Mouse (Mus musculus) forebrain, embryonic 16.5 days (tissue): ENCODE measurements around the gene Poldip3. TPM values are rescaled to one million over a fixed set of nuclear protein-coding genes. Genes with fewer than 3 reads are reported as not detected.
"Not testable (repeated sequence)": the region's sequence is repeated elsewhere in the genome, so short reads cannot be mapped to it uniquely, and the experiment has no call there.

Source experiments
- ATAC-seq: fragments of 200-750 bp; cut with Nextera tagmentation; 2 replicates; pipeline ENCODE4 v1.8.0; 2017; ENCODE audit warnings: mild to moderate bottlenecking, moderate library complexity
- H3K27ac ChIP-seq: fragments of 300-500 bp; sonication (generic); 2 replicates; pipeline ENCODE4 v1.5.1; 2014; ENCODE audit warnings: low read length, control low read depth
- H3K27me3 ChIP-seq: fragments of 300-500 bp; sonication (generic); replicated peaks from 2 replicates; pipeline ENCODE4 v1.6.1; 2014; ENCODE audit warnings: low read length; ENCODE audit not compliant: control insufficient read depth, insufficient read depth
- H3K36me3 ChIP-seq: fragments of 300-500 bp; sonication (generic); 2 replicates; pipeline ENCODE4 v1.6.1; 2014; ENCODE audit not compliant: control insufficient read depth, insufficient read depth
- H3K4me1 ChIP-seq: fragments of 300-500 bp; sonication (generic); replicated peaks from 2 replicates; pipeline ENCODE4 v1.6.1; 2014; ENCODE audit warnings: low read length; ENCODE audit not compliant: control insufficient read depth, insufficient read depth
- H3K4me2 ChIP-seq: fragments of 300-500 bp; sonication (generic); 2 replicates; pipeline ENCODE4 v1.6.1; 2014; ENCODE audit warnings: mild to moderate bottlenecking, low read length, control low read depth
- H3K4me3 ChIP-seq: fragments of 300-500 bp; sonication (generic); replicated peaks from 2 replicates; pipeline ENCODE4 v1.5.1; 2014; ENCODE audit warnings: mild to moderate bottlenecking, low read length, control low read depth
- H3K9ac ChIP-seq: fragments of 300-500 bp; sonication (generic); replicated peaks from 2 replicates; pipeline ENCODE4 v1.6.1; 2014; ENCODE audit warnings: low read depth, low read length, control low read depth
- H3K9me3 ChIP-seq: fragments of 300-500 bp; sonication (generic); 2 replicates; pipeline ENCODE4 v1.6.1; 2016; ENCODE audit warnings: low read length; ENCODE audit not compliant: control insufficient read depth
- WGBS: fragments of 180-500 bp; shearing (Covaris S2); extraction: QIAGEN DNeasy Blood & Tissue Kit; methylation state at CpG from one replicate; pipeline ENCODE4 v1.1.7; 2014; 5-methylcytosine and 5-hydroxymethylcytosine counted together
- polyA plus RNA-seq: library from polyadenylated mRNA; unstranded; fragments of >200 nt; fragmentation: Nextera tagmentation; extraction: Ambion mirVana; gene quantifications from 2 replicates; pipeline ENCODE4 v1.2.1, GENCODE M21; 2015

The Poldip3 gene
- polyA plus RNA-seq, 1 experiment from 2014 or later, result 160 TPM

DNA sequence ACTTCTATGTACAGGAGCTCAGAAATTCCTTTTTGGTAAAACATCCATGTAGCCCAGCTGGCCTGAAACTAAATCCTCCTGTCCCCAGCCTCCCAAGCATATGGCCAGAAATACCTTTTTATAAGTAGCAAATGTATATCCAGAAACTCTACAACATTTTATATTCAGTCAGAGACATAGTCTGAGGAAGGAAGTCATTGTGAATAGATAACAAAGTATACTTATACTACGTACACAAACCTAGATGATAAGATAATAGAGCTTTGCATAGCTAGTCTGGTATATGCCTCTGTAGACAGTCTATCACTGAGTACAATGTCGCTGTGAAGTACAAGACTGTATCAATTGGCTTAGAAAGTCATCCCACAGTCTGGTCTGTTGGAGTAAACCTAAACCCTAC is 13.5 kb downstream of the Poldip3 start:
- WGBS, result 95% methylated on average over 2 of the region's 2 CpGs
- H3K9ac ChIP-seq, result no peak overlapping the region

DNA sequence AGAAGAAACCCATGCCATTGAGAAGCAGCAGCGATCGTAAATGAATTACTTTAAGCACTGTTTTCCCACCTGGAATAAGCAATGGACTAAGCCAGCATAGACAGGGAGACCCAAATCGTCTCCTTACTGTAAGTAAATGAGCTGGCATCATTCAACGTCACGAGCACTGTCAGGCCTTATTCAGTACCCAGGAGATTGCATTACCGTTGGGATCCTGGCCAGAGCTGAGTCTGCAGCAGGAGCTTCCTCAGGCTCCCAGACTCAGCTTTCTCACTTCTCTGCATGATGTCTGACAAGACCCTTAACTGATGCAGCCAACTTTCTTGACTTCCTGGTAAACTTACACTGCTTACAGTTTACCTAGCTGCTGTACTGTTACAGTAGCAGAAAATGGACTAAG is 14.5 kb downstream of the Poldip3 start:
- WGBS, result 76% methylated on average over 6 of the region's 6 CpGs
- ATAC-seq, result no peak
- Histone ChIP-seq H3K4me2 (no peak overlapping the region), H3K27ac (no peak overlapping the region), H3K36me3 (peaks cover 37% of the 10 kb centered on the region), H3K27me3 (no peaks in the 10 kb centered on the region), H3K9ac (no peak overlapping the region), H3K9me3 (no peaks in the 10 kb centered on the region), H3K4me1 (no peaks in the 10 kb centered on the region), H3K4me3 (no peak overlapping the region)

More for the DNA sequence above, 13.5 kb downstream of the Poldip3 start:
- no peaks in the 10 kb centered on the region for H3K27me3 ChIP-seq
- no peaks in the 10 kb centered on the region for H3K9me3 ChIP-seq
- H3K4me1 ChIP-seq, result 0 out of 2 replicates have a peak, but pooled peaks cover 1% of the 10 kb centered on the region
- ATAC-seq, result no peak
- no peak overlapping the region for H3K4me3 ChIP-seq
- no peak overlapping the region for H3K4me2 ChIP-seq
- H3K36me3 ChIP-seq, result peaks cover 37% of the 10 kb centered on the region
- no peak overlapping the region for H3K27ac ChIP-seq

DNA sequence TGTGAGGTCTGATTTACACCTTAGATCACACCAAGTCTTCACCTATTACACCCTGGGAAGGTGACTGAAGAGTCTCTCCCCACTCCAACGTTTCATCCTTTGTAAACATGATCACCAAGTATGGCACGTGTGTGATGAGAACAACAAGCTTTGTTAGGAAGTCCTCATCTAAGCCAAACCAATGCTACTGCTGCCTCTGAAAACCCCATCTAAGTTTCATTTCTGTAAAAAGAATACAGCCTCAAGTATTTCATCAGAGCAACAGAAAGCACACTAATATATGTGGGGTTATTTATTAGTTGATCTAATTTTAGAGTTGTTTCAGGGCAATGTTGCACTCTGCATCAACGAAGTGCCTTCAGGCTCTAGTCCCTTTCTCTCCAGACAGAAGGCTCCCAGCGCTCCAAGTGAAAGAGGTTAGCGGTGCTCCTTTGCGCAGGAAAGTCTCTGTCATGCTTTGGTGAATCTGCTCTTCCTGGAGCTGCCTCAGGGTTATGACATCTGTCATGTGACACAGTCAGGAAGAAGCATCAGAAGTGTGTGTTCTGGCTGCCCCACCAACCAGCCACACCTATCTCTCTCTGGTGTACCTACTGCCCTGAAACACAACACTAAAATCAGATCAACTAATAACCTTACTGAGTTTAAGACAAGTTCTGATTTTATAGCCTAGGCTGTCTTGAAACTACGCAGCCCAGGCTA is 19.5 kb downstream of the Poldip3 start:
- H3K4me1 ChIP-seq, result no peaks in the 10 kb centered on the region
- no peak for ATAC-seq
- H3K27ac ChIP-seq, result no peak overlapping the region
- H3K27me3 ChIP-seq, result no peaks in the 10 kb centered on the region
- no peaks in the 10 kb centered on the region for H3K9me3 ChIP-seq
- 91% methylated on average over 7 of the region's 7 CpGs for WGBS
- H3K4me3 ChIP-seq, result no peak overlapping the region
- no peak overlapping the region for H3K4me2 ChIP-seq
- H3K9ac ChIP-seq, result no peak overlapping the region
- peaks cover 60% of the 10 kb centered on the region for H3K36me3 ChIP-seq

DNA sequence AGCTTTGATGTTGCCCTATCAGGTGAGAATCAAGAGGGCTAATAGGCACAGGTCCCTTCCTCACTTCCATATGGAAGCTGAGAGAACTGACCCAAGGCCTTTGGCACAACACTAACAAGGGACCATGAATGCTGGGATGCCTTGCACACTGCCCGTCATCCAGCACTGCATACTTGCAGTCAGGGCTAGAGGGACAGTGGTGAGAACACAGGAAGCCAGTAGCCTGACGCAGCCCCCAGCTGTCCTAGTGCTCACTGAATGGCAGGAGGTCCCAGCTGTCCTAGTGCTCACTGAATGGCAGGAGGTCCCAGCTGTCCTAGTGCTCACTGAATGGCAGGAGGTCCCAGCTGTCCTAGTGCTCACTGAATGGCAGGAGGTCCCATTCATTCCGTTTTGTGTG is 22.1 kb downstream of the Poldip3 start:
- not testable (repeated sequence) for H3K9ac ChIP-seq, H3K27ac ChIP-seq, ATAC-seq, H3K27me3 ChIP-seq, H3K4me3 ChIP-seq, H3K9me3 ChIP-seq, H3K4me1 ChIP-seq, H3K4me2 ChIP-seq
- H3K36me3 ChIP-seq, result peaks cover 46% of the 10 kb centered on the region
- 62% methylated on average over 3 of the region's 3 CpGs for WGBS

DNA sequence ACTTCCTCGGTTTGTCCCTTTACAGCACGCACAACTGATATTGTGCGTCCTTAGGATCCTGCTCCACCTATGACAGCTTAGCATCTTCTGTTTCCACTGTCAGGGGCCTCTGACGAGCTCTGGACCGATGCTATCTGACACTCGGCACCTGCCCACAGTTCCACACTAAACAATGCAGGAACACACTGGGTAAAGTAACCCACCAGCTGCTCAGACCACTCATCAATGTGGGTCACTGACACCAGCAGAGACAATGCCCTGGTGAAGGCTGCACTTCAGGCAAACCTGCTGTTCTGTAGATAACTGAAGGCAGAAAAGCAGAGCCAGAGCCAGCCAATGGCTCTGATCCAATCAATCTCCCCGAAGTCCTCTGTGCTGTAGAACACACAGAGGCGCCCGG is 22.6 kb downstream of the Poldip3 start:
- Histone ChIP-seq H3K27ac (no peak overlapping the region), H3K27me3 (no peaks in the 10 kb centered on the region), H3K9me3 (no peaks in the 10 kb centered on the region), H3K4me3 (no peak overlapping the region), H3K4me2 (no peak overlapping the region), H3K9ac (no peak overlapping the region), H3K36me3 (peaks cover 44% of the 10 kb centered on the region), H3K4me1 (peaks cover 2% of the 10 kb centered on the region)
- WGBS, result 91% methylated on average over 9 of the region's 9 CpGs
- no peak for ATAC-seq

DNA sequence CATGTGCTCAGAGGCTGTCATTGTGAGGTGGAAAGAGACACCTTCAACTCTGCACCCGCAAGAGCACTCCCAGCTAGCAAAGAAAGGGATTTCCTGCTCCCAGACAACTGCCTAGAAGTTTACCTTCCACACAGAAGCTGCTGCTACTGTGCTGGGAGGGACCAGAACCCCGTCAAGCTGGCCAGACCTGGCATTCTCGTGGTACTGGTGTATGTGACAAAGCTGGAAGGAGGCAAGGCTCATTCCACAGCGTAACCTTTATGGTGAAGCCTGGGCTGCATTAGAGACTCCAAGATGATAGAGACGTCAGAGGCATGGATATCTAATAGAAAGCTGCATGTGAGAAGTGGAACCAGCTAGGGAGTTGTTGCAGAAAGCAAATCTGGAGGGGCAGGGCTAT is 24.6 kb downstream of the Poldip3 start:
- H3K4me1 ChIP-seq, result peaks cover 9% of the 10 kb centered on the region

DNA sequence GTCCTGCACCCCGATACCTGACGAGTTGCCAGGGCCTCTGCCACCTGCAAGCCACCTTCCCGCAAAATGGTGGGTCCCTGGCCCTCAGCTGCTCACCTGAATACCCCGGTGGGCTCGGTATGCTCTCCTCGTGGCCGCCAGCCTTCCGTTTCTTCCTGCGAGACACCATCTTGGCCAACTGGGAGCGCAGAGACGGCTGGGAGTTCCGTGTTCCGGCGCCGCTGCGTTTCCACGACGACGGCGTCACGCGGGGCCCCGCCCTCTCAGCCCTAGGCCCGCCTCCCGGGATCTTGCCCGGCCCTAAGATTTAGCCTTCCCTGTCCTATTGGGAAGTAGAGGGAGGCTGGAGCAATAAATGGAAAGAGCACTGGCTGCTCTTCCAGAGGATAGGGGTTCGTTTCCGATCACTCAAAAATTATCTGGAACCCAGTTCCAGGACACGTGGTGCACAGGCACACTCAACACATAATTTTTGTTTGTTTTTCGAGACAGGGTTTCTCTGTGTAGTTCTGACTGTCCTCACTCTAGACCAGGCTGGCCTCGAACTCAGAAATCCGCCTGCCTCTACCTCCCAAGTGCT is 26.5 kb downstream of the Poldip3 start, which contains the start of gene Rrp7a:
TSS of gene Rrp7a (minus strand) at position 236 of the 580 bp plus-strand sequence.
- H3K9ac ChIP-seq, result peak within 1 kb of the TSS; percentile 71
- H3K4me2 ChIP-seq, result peak within 1 kb of the TSS; percentile 84
- peaks cover 16% of the 10 kb centered on the region for H3K4me1 ChIP-seq
- no peaks in the 10 kb centered on the region for H3K27me3 ChIP-seq
- peak within 1 kb of the TSS; percentile 87 for H3K27ac ChIP-seq
- 10% methylated on average over 32 of the region's 32 CpGs for WGBS
- peaks cover 26% of the 10 kb centered on the region for H3K36me3 ChIP-seq
- peak within 1 kb of the TSS; percentile 80 for H3K4me3 ChIP-seq
- ATAC-seq, result peak; percentile 95
- H3K9me3 ChIP-seq, result no peaks in the 10 kb centered on the region

More for the DNA sequence above, 24.6 kb downstream of the Poldip3 start:
- Histone ChIP-seq H3K9ac (no peak overlapping the region), H3K36me3 (peaks cover 36% of the 10 kb centered on the region), H3K4me3 (no peak overlapping the region), H3K4me2 (no peak overlapping the region), H3K9me3 (no peaks in the 10 kb centered on the region), H3K27me3 (no peaks in the 10 kb centered on the region), H3K27ac (no peak overlapping the region)
- ATAC-seq, result no peak
- 74% methylated on average over 5 of the region's 5 CpGs for WGBS

DNA sequence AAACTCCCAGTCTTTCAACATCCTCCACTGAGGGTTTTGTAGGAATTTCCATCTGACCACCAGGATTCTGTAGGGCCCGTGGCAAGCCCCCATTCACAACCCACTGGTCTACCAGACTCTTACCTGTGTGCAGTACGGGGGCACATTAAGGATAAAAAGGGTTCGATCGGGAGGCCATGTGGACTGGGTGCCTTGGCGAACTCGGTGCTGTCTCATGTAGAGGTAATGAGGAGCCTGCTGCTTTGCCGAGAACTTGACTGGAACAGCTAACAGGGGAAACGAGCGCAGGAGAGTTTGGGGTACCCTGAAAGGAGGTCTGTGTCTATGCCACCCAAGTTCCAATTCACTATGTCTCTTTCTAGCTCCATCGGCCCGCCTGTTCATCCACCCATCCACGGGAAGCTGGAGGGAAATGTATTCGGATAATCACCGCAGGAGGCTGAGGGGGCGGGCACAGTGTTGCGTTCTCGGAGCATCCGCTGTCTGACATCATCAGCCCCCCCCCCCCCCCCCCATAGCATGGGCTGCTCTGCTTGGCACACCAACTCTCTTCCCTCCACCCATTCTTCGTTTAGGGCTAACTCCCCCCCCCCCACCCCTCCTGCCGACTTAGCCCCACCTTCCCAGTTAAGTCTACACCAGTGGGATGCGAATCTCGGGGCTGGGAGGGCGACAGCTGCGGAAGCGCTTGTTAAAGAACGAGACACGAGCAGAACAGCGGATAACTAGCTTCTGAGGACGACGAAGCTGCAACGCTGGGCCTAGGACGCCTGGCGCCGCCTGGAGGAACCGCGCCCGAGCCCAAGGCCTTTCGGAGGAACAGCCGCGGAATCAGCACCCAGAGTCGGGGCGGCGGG is 27.2 kb downstream of the Poldip3 start:
- peak overlapping the region; percentile 84 for H3K4me2 ChIP-seq
- H3K36me3 ChIP-seq, result peaks cover 24% of the 10 kb centered on the region
- H3K9ac ChIP-seq, result peak overlapping the region; percentile 71

DNA sequence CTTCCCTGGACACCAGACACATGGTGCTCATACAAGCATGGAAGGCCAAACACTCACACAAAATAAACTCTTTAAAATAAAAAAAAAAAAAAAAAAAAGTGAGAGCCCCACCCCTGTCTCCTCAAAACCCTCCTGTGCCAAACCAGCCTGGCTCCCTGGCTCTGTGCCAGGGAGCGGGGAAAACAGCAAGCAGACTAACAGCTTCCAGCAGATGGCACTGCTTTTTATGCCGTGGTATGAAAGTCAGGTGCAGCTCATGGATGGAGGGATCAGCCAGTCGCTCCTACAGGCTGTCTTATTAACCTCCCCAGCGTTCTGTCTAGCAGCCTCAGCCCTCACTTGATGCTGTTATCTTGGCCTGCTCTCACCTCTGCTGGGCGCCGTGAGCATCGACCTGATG is 30.8 kb downstream of the Poldip3 start:
- no peak overlapping the region for H3K4me3 ChIP-seq
- no peak for ATAC-seq
- H3K27ac ChIP-seq, result no peak overlapping the region; the same call in 1 of the 2 replicates
- H3K4me1 ChIP-seq, result peaks cover 16% of the 10 kb centered on the region
- WGBS, result 43% methylated on average over 7 of the region's 7 CpGs
- no peaks in the 10 kb centered on the region for H3K27me3 ChIP-seq
- H3K9ac ChIP-seq, result no peak overlapping the region
- peaks cover 9% of the 10 kb centered on the region; the same call in 1 of the 2 replicates for H3K36me3 ChIP-seq
- no peak overlapping the region for H3K4me2 ChIP-seq
- H3K9me3 ChIP-seq, result no peaks in the 10 kb centered on the region

More for the DNA sequence above, 27.2 kb downstream of the Poldip3 start:
- Histone ChIP-seq H3K4me1 (peaks cover 16% of the 10 kb centered on the region), H3K9me3 (no peaks in the 10 kb centered on the region), H3K27me3 (no peaks in the 10 kb centered on the region), H3K4me3 (peak overlapping the region; percentile 80), H3K27ac (peak overlapping the region; percentile 87)
- peak; percentile 41 for ATAC-seq
- 2% methylated on average over 40 of the region's 43 CpGs for WGBS
